Mouse (Mus musculus) fat pad, adult 2 months (tissue): ENCODE data around the gene Pnmt.

Source experiments
- DNase-seq: peaks from one replicate; pipeline ENCODE4 v3.0.0-alpha.2; 2011; ENCODE audit warnings: low read depth, low spot score; ENCODE audit errors: extremely low read depth

The Pnmt gene

DNA sequence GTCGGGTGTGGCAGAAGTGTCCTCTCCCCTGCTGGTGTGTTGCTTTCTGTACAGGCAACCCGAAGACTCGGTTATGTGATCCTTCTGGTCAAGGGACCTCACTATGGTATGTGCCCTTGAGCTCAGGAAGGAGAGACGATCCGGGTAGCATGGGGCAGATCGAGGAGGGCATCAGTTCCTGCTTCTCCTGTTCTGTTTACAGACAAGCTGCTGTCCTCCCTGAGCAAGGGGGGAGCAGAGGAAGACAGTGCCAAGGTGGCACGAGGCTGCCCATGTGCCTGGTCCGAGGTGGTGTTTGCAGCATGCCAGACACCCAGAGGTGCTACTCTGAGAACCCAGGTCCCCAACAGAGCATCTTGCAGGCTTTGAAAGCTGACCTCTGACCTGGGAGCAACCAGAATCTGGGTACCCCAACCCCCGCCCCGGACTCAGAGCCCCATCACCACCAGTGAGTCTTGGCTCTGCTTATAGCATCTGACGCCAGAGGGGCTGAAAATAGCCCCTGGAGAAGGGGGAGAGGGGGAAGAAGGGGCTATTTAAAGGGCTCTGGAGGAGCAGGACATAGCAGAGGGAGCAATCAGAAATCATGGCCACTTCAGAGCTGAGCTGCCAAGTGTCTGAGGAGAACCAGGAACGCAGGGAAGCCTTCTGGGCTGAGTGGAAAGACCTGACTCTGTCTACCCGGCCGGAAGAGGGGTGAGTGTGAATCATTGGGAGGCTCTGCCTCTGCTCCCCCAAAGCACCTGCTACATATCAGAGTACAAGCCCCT is 2.8 kb upstream of the Pnmt start, which contains the start of gene Tcap:
Gene Tcap, plus strand, starts transcription at position 551 of the 770 bp plus-strand sequence.
- no peak for DNase-seq

DNA sequence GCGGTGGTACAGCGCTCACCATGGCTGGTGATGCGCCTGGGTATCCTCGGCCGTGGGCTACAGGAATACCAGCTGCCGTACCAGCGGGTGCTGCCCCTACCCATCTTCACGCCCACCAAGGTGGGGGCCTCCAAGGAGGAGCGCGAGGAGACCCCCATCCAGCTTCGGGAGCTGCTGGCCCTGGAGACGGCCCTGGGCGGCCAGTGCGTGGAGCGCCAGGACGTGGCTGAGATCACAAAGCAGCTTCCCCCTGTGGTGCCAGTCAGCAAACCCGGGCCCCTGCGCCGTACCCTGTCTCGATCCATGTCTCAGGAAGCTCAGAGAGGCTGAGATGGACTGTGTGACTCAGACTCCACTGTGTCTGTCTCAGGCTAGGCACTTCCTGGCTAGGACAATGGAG is 2.0 kb upstream of the Pnmt start:
- DNase-seq, result no peak

- no peak for DNase-seq
These were observed 1.3 kb upstream of the Pnmt start for GRCm38 (mm10) chr11:98384721-98385637.

DNA sequence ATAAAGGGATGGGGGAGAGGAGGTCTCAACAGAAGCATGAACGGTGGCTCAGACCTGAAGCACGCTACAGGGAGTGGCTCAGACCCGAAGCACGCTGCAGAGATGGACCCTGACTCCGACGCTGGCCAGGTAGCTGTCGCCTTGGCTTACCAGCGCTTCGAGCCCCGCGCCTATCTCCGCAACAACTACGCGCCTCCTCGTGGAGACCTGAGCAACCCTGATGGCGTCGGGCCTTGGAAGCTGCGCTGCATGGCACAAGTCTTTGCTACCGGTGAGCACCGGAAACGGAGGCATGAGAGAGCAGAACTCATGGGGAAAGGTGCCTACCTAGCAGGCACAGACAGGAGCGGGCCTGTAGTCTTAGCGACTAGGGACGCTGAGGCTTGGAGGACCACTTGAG is 346 bp downstream of the Pnmt start:
- no peak for DNase-seq

DNA sequence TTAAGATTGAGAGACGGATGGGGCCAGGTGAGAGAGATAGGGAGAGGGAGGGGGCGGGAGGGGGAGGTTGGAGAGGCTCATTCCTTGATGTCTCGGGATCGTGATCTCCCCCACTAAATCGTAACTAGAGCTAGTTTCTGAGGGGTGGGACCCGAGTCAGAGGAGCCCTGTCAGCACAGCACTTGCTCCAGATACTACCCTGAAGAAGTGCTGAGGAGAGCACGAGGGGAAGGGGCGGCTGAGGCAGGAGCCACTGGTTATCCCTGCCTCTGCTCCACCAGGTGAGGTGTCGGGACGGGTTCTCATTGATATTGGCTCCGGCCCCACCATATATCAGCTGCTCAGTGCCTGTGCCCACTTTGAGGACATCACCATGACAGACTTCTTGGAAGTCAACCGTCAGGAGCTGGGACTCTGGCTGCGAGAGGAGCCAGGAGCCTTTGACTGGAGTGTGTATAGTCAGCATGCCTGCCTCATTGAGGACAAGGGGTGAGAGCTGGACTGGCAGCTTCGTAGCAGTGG is 867 bp downstream of the Pnmt start:
- DNase-seq, result no peak

- no peak for DNase-seq
These were observed 2.0 kb downstream of the Pnmt start for GRCm38 (mm10) chr11:98388282-98388681.

DNA sequence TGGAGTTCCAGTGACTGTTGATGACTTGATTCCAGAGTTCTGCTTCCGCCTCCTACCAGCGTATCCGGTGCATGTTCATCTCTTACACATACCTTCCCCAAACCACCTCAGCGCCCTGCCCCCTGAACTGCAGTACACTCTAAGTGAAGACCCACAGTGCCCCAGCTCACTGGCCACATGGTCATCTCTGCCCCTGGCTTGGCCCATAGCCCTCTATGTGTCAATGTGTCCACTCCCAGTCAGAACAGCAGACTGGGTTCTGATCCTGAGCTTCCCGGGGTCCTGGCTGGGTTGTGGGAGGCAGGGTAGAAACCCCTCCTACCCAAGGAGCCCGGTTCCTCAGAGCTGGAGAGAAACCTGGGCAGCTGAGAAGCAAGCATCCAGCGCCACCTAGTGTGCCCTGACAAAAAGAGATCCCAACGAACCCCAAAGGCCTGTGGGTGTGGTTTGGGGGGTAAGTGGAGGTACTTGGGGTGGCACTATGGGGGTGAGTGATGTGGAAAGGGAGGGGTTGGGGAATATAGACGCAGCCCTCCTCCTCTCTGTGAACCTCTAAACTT is 3.1 kb downstream of the Pnmt start:
- DNase-seq, result no peak

- DNase-seq, result no peak
These were observed 3.9 kb downstream of the Pnmt start for GRCm38 (mm10) chr11:98390141-98390540.

GRCm38 (mm10) chr11:98392034-98392433 is 5.8 kb downstream of the Pnmt start:
- no peak for DNase-seq

DNA sequence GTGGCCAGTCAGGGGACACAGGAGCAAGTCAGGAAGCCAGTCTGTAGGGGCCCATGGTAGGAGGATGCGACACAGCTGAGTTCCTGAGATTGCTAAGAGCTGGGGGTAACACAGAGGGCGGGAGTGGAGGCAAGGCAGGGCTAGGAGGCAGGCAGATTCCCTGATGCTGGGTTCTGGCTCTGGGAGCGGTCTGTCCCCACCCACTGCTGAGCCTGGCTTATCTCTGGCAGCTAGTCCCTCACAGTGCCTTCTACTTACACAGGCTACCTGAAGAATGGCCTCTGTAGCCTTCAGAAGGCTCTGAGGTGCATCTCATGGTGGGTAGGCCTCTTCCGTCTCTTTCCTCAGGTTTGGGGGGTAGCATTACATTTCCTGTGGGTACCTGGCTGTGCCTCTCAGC is 6.4 kb downstream of the Pnmt start:
- no peak for DNase-seq

DNA sequence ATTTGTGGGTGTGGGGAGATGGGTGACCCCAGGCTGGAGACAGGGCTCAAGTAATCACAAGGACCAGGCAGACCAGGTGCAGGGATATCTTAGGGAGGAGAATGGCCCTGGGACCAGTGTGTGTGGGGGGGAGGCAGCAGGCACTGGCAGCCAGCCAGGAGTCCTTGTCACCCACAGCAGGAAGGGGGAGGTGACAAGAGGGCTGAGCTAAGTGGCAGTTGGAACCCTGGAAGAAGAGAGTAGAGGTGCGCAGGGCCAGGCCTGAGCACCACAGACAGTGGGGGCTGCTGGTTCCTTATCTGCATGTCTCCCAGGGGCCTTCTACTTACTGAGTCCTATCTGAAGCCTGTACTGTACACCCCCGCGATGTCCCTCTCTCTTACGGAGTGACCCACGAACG is 7.1 kb downstream of the Pnmt start:
- no peak for DNase-seq

DNA sequence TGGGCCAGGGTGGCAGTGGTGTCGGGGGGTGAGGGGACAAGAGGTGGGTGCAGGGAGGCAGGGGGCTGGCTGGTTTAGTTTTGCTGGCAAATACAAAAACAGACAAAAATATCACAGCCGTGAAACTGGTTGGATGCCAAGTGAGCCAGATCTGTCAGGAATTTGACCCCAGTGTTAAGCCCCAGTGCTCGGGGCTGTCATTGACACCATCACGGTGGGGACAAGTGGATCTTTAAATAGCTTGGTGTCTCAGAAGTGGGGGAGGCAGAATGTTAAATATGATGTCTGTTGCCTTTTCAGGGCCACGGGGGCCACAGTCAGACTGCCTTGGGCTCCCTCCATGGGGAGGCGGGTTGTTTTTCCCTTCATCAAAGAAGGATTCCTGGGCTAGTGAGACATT is 8.1 kb downstream of the Pnmt start:
- no peak for DNase-seq

DNA sequence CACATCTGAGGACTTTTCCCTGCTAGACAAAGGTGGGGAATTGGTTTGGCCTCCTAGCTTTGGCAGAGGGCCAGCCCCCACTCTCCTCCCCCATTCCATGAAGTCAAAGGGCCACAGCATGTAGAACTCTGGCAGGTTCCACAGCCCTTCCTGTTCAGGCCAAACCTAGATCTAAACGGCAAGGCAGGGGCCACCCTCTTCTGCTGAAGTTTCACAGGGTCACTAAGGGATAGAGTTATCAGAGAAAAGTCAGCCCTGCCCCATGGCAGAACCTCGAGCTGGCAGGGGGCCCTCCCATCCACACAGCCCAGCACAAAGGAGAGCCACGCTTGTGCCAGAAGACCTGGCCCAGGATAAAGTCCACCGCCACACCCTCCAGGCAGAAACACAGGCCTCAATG is 8.8 kb downstream of the Pnmt start:
- DNase-seq, result no peak

- no peak for DNase-seq
These were observed 11.7 kb downstream of the Pnmt start for GRCm38 (mm10) chr11:98397946-98398345.

- no peak for DNase-seq
These were observed 14.0 kb downstream of the Pnmt start, which contains the start of gene Pgap3 for GRCm38 (mm10) chr11:98400161-98400726. Pgap3 (minus strand) TSS chr11:98400490.

DNA sequence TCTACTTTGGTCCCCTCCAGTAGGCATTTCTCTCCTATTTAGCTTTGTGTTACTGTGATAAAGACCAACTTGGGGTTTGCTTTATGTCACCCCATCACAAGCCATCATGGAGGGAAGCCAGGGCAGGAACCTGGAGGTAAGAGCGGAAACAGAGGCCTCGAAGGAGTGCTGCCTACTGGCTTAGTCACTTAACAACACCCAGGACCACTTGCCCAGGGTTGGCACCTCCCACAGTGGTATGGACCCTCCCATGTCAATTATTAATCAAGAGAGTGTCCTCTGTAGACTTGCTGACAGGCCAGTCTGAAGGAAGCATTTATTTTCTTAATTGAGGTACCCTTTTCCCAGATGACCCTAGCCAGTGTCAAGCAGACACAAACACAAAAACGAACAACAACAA is 14.6 kb downstream of the Pnmt start:
- no peak for DNase-seq

GRCm38 (mm10) chr11:98406621-98407020 is 20.4 kb downstream of the Pnmt start:
- DNase-seq, result no peak

DNA sequence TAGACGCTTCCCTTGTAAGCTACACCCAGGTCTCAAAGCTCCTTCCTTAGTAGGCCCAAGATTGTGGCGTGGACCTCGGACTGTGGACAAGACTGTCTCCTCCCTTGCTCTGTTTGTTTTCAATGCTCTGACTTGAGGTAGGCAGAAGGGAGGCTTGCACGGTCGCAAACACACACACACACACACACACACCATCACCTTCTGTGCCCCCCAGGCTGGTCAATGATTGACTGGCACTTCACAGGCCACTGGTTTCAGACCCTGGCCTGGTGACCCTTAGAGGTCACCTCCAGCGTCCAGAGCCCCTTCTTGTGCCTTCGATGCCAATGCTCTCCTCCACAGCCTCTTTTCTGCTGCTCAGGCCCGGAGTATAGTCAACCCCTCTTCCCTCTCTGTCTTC is 22.6 kb downstream of the Pnmt start:
- DNase-seq, result no peak

DNA sequence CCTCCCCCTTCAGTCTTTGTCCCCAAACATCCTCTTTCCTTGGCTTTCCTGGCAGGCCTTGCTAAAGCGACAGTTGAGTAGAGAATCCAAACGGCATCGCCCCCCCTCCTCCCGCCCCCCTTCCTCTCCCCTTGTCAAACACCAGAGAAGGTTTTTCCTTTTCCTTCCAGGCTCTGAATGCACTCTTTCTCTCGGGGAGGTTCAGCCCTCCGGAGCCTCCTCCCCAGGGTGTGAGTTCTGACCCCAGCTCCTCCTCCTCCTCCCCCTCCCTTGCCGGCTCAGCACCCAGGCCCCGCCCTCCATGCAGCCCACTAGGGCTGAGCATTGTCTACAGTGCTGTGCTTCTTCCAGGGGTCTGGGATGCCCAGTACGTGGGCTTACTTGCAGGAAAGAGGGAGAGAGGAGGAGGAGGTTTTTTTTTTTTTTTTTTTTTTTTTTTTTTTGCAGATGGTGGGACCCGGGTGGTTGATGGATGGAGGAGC is 23.1 kb downstream of the Pnmt start:
- DNase-seq, result no peak

DNA sequence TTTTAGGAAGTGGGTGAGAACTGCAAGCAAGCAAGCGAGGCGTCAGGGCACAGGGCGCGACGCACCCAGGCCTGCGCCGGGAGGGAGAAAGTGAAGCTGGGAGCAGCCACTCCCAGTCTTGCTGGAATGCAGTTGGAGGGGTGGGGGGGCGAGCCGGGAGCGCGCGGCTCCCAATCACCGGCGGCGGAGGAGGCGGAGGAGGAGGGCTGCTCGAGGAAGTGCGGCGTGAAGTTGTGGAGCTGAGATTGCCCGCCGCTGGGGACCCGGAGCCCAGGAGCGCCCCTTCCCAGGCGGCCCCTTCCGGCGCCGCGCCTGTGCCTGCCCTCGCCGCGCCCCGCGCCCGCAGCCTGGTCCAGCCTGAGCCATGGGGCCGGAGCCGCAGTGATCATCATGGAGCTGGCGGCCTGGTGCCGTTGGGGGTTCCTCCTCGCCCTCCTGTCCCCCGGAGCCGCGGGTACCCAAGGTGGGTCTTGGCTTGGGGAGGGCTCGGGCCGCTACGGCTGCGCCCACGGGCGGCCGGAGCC is 26.1 kb downstream of the Pnmt start, which contains the start of gene Erbb2:
Gene Erbb2, plus strand, starts transcription at position 198 of the 524 bp plus-strand sequence.
- no peak for DNase-seq
